Mouse (Mus musculus): Measurements from ENCODE around the gene Pdzk1ip1. TPM values are rescaled to one million over a fixed set of nuclear protein-coding genes. Genes with fewer than 3 reads are reported as not detected.

Pdzk1ip1 gene
- polyA plus RNA-seq, 1 experiment from 2014 or later, result 3.0 TPM

- Histone ChIP-seq H3K36me3 (no peaks in the 10 kb centered on the region), H3K27me3 (replicated peaks) (peaks cover 5% of the 10 kb centered on the region; the same call in 1 of the 2 replicates), H3K27ac (replicated peaks) (no peak overlapping the region), H3K4me3 (replicated peaks) (no peak overlapping the region), H3K9ac (replicated peaks) (no peak overlapping the region), H3K4me2 (no peak overlapping the region), H3K9me3 (replicated peaks) (no peaks in the 10 kb centered on the region), H3K4me1 (peaks cover 14% of the 10 kb centered on the region)
- 60% methylated on average over 3 of the region's 3 CpGs for WGBS
- no peak for ATAC-seq (ENCODE audit: low FRiP score)
These were observed 13.1 kb upstream of the Pdzk1ip1 start for GRCm38 (mm10) chr4:115075204-115075915.

GRCm38 (mm10) chr4:115078892-115079820 lies 9.4 kb upstream of the Pdzk1ip1 start:
- Histone ChIP-seq H3K4me3 (replicated peaks) (no peak overlapping the region), H3K9me3 (replicated peaks) (no peaks in the 10 kb centered on the region), H3K27ac (replicated peaks) (no peak overlapping the region), H3K4me1 (peaks cover 14% of the 10 kb centered on the region), H3K4me2 (no peak overlapping the region), H3K9ac (replicated peaks) (no peak overlapping the region), H3K36me3 (no peaks in the 10 kb centered on the region), H3K27me3 (replicated peaks) (0 out of 2 replicates have a peak, but pooled peaks cover 5% of the 10 kb centered on the region)
- peak; percentile 80 for ATAC-seq (ENCODE audit: low FRiP score)
- WGBS, result 11% methylated on average over 10 of the region's 10 CpGs

DNA sequence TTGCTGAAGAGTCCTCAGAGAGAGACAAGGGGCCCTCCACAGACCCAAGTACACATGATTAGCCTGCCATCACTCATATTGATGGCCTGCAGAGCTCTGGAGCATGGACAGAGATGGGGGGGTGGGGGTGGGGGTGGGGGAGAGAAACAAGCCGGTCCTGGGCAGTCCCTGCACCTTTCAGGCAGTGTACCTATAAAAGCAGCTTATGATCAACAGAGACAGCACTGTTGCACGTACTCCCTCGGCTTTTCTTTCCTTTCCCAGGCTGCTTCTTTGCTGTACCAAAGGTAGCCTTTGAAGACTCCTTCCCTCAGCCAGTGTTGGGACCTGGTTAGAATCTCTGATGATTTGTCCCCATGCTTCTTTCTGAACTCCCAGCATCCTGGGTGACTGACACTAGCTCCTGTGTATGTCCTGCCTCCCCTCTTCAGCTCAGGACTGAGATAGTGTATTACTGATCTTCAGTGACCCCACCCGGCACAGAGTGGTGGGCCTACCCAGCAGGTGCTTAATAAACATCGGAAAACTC lies 8.6 kb upstream of the Pdzk1ip1 start:
- Histone ChIP-seq H3K4me1 (peaks cover 14% of the 10 kb centered on the region), H3K27ac (replicated peaks) (no peak overlapping the region)
- 9% methylated on average over 5 of the region's 5 CpGs for WGBS

GRCm38 (mm10) chr4:115083031-115083430 lies 5.5 kb upstream of the Pdzk1ip1 start:
- Histone ChIP-seq H3K27me3 (replicated peaks) (peaks cover 28% of the 10 kb centered on the region), H3K27ac (replicated peaks) (no peak overlapping the region), H3K4me3 (replicated peaks) (no peak overlapping the region), H3K4me2 (no peak overlapping the region), H3K36me3 (no peaks in the 10 kb centered on the region), H3K9ac (replicated peaks) (no peak overlapping the region), H3K4me1 (peaks cover 14% of the 10 kb centered on the region), H3K9me3 (replicated peaks) (no peaks in the 10 kb centered on the region)
- ATAC-seq (ENCODE audit: low FRiP score), result no peak
- WGBS, result 68% methylated on average over 3 of the region's 3 CpGs

More for the DNA sequence above, 8.6 kb upstream of the Pdzk1ip1 start:
- Histone ChIP-seq H3K4me3 (replicated peaks) (no peak overlapping the region), H3K27me3 (replicated peaks) (peaks cover 11% of the 10 kb centered on the region; the same call in 1 of the 2 replicates), H3K36me3 (no peaks in the 10 kb centered on the region), H3K9ac (replicated peaks) (no peak overlapping the region), H3K9me3 (replicated peaks) (no peaks in the 10 kb centered on the region), H3K4me2 (no peak overlapping the region)
- ATAC-seq (ENCODE audit: low FRiP score), result no peak

- no peaks in the 10 kb centered on the region for H3K36me3 ChIP-seq
- WGBS, result 23% methylated on average over 6 of the region's 6 CpGs
- H3K4me2 ChIP-seq, result no peak overlapping the region
- ATAC-seq (ENCODE audit: low FRiP score), result 0 out of 2 replicates have a peak, but pooled peaks have one; percentile 32
- peaks cover 46% of the 10 kb centered on the region for H3K27me3 ChIP-seq (replicated peaks)
- no peak overlapping the region for H3K27ac ChIP-seq (replicated peaks)
- H3K4me3 ChIP-seq (replicated peaks), result no peak overlapping the region
- H3K9ac ChIP-seq (replicated peaks), result no peak overlapping the region
- no peaks in the 10 kb centered on the region for H3K9me3 ChIP-seq (replicated peaks)
- no peaks in the 10 kb centered on the region for H3K4me1 ChIP-seq
These were observed 2.9 kb upstream of the Pdzk1ip1 start for GRCm38 (mm10) chr4:115085522-115086095.

- H3K4me1 ChIP-seq, result no peaks in the 10 kb centered on the region
- no peak overlapping the region for H3K9ac ChIP-seq (replicated peaks)
- H3K4me2 ChIP-seq, result no peak overlapping the region
- no peak overlapping the region for H3K4me3 ChIP-seq (replicated peaks)
- no peak for ATAC-seq (ENCODE audit: low FRiP score)
- H3K27me3 ChIP-seq (replicated peaks), result peaks cover 46% of the 10 kb centered on the region
- no peaks in the 10 kb centered on the region for H3K36me3 ChIP-seq
- 73% methylated on average over 4 of the region's 4 CpGs for WGBS
- no peaks in the 10 kb centered on the region for H3K9me3 ChIP-seq (replicated peaks)
- H3K27ac ChIP-seq (replicated peaks), result no peak overlapping the region
These were observed 2.3 kb upstream of the Pdzk1ip1 start for GRCm38 (mm10) chr4:115086257-115086656.

GRCm38 (mm10) chr4:115086763-115087415 lies 1.6 kb upstream of the Pdzk1ip1 start:
- Histone ChIP-seq H3K4me2 (no peak overlapping the region), H3K4me3 (replicated peaks) (no peak overlapping the region), H3K27me3 (replicated peaks) (peaks cover 46% of the 10 kb centered on the region), H3K27ac (replicated peaks) (no peak overlapping the region), H3K36me3 (no peaks in the 10 kb centered on the region), H3K9me3 (replicated peaks) (no peaks in the 10 kb centered on the region), H3K9ac (replicated peaks) (no peak overlapping the region), H3K4me1 (no peaks in the 10 kb centered on the region)
- ATAC-seq (ENCODE audit: low FRiP score), result no peak
- WGBS, result 53% methylated on average over 3 of the region's 3 CpGs

- Histone ChIP-seq H3K4me1 (peaks cover 3% of the 10 kb centered on the region), H3K9ac (replicated peaks) (no peak overlapping the region), H3K27me3 (replicated peaks) (peaks cover 57% of the 10 kb centered on the region), H3K27ac (replicated peaks) (no peak overlapping the region), H3K36me3 (no peaks in the 10 kb centered on the region), H3K4me2 (no peak overlapping the region), H3K4me3 (replicated peaks) (no peak overlapping the region), H3K9me3 (replicated peaks) (no peaks in the 10 kb centered on the region)
- 63% methylated on average over 2 of the region's 2 CpGs for WGBS
- no peak for ATAC-seq (ENCODE audit: low FRiP score)
These were observed 2.1 kb downstream of the Pdzk1ip1 start for GRCm38 (mm10) chr4:115090592-115090991.

DNA sequence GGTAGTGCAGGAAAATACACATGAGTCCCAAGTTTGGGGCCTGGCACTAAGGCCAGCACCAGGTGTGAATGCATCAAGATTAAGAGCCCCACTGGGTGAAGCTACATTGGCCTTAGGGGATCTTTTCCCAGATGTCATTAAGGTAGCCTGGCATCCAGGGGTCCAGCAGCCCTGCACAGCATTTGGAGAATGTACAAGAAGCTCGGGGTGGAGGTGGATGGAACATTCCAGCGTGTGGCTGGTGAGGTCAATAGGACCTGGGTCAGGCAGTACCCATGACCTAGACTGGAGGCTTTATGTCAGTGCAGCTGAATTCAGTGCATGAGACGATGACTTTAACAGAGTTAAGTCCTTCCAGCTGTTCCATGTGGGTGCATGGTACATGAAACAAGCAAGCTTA lies 3.3 kb downstream of the Pdzk1ip1 start:
- peaks cover 62% of the 10 kb centered on the region for H3K27me3 ChIP-seq (replicated peaks)

GRCm38 (mm10) chr4:115093331-115093864 lies 4.9 kb downstream of the Pdzk1ip1 start:
- peaks cover 58% of the 10 kb centered on the region for H3K27me3 ChIP-seq (replicated peaks)
- WGBS, result 80% methylated on average over 4 of the region's 4 CpGs
- H3K9ac ChIP-seq (replicated peaks), result no peak overlapping the region
- no peak for ATAC-seq (ENCODE audit: low FRiP score)
- H3K4me3 ChIP-seq (replicated peaks), result no peak overlapping the region
- H3K36me3 ChIP-seq, result no peaks in the 10 kb centered on the region
- no peaks in the 10 kb centered on the region for H3K9me3 ChIP-seq (replicated peaks)
- no peak overlapping the region for H3K27ac ChIP-seq (replicated peaks)
- peaks cover 17% of the 10 kb centered on the region for H3K4me1 ChIP-seq
- H3K4me2 ChIP-seq, result no peak overlapping the region

More for the DNA sequence above, 3.3 kb downstream of the Pdzk1ip1 start:
- Histone ChIP-seq H3K4me1 (peaks cover 13% of the 10 kb centered on the region), H3K9me3 (replicated peaks) (no peaks in the 10 kb centered on the region), H3K36me3 (no peaks in the 10 kb centered on the region), H3K4me3 (replicated peaks) (no peak overlapping the region), H3K4me2 (no peak overlapping the region), H3K27ac (replicated peaks) (no peak overlapping the region), H3K9ac (replicated peaks) (no peak overlapping the region)
- 87% methylated on average over 3 of the region's 3 CpGs for WGBS
- no peak for ATAC-seq (ENCODE audit: low FRiP score)

- Histone ChIP-seq H3K4me2 (no peak overlapping the region), H3K9ac (replicated peaks) (no peak overlapping the region), H3K36me3 (no peaks in the 10 kb centered on the region), H3K4me3 (replicated peaks) (no peak overlapping the region), H3K27ac (replicated peaks) (no peak overlapping the region), H3K4me1 (peaks cover 17% of the 10 kb centered on the region), H3K27me3 (replicated peaks) (peaks cover 55% of the 10 kb centered on the region), H3K9me3 (replicated peaks) (no peaks in the 10 kb centered on the region)
- no peak for ATAC-seq (ENCODE audit: low FRiP score)
- 86% methylated on average over 2 of the region's 2 CpGs for WGBS
These were observed 5.5 kb downstream of the Pdzk1ip1 start for GRCm38 (mm10) chr4:115094056-115094455.

Data from neural tube, embryonic 15.5 days (tissue).